Mouse (Mus musculus) urinary bladder, postnatal 14 days (tissue): Measurements from ENCODE around the gene Serpini1.

ENCODE experiments used
- DNase-seq: peaks from one replicate; pipeline ENCODE4 v3.0.0; 2021; ENCODE audit warnings: low spot score

Gene Serpini1

GRCm38 (mm10) chr3:75557292-75557691 is at the start of gene Serpini1:
Gene Serpini1 (plus strand): TSS chr3:75557547.
- peak; percentile 88 for DNase-seq

DNA sequence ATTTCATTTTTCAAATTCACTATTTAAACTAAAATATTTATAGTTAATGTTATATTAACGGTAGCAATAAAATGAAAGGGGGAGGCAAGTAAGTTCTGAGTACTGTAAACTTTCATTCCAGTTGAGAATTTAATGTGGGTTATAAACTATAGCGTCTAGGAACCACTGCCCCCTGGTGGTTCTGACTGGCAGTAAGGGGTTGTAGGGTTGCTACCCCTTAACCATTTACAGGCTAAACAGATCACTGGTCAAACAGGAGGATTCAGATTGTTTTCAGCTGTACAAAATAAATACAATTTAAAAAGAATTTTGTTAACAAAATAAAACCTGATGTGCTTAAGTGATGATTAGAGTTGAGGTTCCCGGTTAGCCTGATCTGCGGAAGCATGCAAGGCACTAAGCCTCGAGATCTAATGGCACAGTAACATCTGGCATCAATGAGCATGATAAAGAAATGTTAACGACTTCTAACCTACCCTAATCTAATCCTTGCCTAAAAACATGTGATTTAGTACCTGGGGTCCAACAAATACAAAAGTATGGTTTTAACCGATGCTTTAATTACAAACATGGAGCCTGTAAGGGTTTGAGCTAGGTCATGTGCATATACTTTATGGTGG is 39.6 kb upstream of the Serpini1 start:
- DNase-seq: peak; percentile 39

GRCm38 (mm10) chr3:75521314-75521713 is 36.0 kb upstream of the Serpini1 start:
- no peak for DNase-seq

GRCm38 (mm10) chr3:75522527-75522926 is 34.8 kb upstream of the Serpini1 start:
- DNase-seq: no peak

DNA sequence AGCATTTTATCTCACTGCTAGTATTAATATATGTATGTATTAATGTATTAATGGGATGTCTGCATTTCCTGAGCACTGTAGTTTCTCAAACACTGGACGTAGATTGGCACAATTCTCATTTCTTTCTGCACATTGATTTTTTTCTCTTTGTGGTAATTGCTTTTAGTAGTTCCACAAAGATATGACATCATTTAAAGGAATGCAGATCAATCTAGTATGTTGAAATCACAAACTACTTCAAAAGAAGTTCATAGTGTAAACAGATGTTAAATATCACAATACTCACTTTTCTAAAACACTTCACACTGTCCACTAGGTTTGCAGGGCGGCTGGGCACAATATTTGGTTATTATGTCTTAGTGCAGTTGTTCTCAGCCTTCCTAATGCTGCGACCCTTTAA is 26.3 kb upstream of the Serpini1 start:
- DNase-seq: no peak

DNA sequence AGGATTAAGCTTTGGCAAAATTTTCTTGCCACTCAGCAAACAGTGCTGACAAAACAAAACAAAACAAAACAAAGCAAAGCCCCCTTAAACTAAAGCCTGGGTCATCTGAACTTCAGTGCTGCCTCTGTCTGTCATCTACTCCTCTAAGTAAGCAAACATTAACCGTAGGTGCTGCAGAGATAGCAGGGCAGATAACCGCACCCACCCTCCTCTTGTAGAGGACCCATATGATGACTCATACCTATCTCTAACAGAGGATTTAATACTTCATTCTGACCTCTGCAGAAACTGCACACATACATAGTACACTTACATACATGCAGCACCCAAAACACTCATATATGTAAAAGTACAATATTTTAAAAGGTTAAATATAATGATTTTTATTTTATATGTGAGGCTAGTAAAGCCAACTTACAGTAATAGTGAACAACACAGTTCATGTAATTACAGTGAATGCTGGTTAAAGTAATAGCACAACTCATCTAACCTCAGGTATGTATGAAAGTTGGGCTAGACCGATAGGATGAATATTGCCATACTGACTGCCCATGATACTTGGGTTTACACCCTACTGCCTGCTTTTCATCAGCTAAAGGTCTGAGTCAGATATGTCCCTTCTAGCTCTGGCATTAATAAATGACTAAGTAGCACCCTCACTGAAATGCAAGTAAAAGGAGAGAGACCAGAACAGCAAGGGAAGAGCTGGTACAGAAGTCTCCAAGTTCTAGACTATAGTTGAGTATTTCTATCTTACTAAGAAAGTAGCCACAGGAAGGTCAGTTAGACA is 23.1 kb upstream of the Serpini1 start:
- DNase-seq: no peak

- no peak for DNase-seq
Observed at GRCm38 (mm10) chr3:75541259-75541658, 16.1 kb upstream of the Serpini1 start.

GRCm38 (mm10) chr3:75542852-75543251 is 14.5 kb upstream of the Serpini1 start:
- no peak for DNase-seq

DNA sequence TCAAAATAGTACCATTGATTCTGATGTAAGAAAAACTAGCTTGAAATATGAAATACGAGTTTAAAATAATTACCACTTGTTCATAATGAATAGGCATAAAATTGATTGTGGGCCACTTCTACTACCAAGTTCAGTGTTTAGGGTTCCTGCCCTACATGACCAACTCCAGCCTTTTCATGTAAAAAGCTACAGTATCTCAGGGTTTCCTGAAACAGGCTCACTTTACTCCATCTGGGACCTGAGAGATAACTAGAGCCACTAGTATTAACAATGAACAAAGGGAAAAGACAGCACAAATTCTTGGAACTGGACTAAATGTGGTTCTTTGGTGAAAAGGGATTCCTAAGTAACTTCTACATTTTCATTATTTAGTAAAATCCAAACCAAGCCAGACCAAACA is 13.1 kb upstream of the Serpini1 start:
- no peak for DNase-seq

- no peak for DNase-seq
Observed at GRCm38 (mm10) chr3:75551248-75551647, 6.1 kb upstream of the Serpini1 start.

DNA sequence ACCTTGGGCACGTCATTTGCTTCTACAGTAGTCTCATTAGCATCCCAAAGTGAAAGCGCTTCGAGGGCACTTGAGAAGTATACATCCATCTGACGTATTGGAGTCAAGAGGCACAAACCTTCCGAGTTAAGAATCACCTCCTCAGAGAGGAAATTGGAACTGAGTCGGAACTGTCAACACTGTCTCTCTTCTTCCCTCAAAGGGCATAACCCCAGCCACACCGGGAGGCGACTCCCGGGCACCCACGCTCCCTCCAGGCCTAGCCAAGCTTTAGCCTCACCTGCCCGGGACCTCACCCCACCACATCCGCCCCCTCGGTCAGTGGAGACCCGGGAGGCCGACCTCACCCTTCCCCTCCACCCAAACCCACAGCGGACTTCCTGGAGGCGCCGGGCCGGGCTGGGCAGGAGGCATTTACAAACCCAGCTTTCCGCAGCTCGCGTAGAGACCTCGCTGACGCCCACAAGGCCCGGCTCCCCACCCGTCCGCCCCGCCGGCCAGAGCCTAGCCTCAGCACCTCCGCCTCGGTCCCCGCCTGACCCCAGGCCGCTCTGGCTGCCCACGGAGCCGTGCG is 1.1 kb upstream of the Serpini1 start:
- no peak for DNase-seq

DNA sequence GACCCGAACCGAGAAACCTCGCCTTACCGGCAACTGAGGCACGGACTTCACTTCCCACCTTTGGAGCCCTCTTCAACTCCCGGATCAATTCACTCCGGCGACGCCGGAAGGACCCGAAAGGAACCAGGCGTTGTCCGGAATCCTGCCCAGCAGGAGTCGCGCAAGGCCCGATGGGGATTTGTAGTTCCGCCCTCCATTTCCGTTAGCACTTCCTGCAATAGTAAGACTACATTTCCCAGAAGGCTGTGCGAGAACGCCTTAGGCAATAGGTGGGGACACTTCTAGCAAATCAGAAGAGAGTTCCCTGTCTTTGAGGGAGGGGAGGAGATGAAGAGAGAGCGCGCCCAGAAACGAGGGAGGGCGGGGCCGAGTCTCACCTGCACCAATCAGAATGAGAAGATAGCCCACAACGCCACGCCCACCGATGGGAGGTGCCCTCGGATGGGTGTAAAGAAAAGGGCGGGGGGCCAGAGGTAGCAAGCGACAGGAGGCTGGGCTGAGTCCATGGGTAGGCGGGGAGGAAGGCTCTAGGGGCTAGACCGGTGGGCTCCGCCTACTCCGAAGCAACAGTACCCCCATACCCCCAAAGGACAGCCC is 554 bp upstream of the Serpini1 start, which contains the start of gene Pdcd10:
TSS of gene Pdcd10 (minus strand) at position 162 of the 597 bp plus-strand sequence.
- peak; percentile 99 for DNase-seq

DNA sequence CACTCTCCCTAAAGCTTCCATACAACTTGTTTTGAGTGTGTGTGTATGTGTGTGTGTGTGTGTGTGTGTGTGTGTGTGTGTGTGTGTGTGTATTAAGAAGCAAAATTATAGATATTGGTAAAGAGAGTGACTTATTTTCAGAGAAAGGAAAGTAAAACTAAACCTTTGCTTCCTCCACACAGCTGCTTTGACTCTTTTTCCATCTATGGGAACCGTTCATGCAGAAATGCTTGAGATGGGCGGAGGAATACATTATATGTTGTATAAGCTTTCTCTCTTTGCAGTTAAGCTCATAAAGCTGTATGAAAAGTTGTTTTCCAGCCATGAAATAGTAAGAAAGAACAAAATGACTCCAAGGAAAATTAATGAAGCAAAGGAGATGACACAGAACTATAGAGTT is 16.7 kb downstream of the Serpini1 start:
- no peak for DNase-seq

DNA sequence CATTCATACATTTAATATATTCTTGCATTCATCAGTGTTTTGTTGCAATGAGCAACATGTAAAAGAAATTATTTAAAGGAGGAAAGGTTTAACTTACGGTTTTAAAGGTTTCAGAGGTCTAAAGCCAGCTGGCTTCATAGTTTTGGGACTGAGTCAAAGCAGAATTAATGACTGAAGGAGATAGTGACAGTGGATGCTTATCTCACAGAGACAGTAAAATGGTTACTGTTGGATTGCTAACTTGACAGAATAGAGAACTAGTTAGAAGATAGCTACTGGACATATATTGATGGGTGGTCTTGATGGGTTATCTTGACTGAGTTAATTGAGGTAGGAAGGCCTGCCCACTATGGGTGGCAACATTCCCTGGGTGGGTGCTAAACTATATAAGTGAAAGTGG is 18.2 kb downstream of the Serpini1 start:
- DNase-seq: no peak

DNA sequence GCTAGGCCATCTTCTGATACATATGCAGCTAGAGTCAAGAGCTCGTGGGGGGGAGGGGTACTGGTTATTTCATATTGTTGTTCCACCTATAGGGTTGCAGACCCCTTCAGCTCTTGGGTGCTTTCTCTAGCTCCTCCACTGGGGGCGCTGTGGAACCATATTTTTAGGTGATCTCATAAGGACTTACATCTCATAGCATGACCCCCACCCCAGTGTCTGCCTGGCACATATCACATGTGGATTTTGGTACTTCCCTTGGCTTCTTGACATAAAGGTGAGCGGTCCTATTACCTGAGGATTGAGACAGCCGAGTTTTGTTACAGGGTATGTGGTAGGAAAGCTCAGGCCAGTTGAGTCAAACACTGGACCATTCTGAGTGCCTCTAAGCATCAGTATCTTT is 22.0 kb downstream of the Serpini1 start:
- peak; percentile 6 for DNase-seq

GRCm38 (mm10) chr3:75583293-75583692 is 25.9 kb downstream of the Serpini1 start:
- no peak for DNase-seq

DNA sequence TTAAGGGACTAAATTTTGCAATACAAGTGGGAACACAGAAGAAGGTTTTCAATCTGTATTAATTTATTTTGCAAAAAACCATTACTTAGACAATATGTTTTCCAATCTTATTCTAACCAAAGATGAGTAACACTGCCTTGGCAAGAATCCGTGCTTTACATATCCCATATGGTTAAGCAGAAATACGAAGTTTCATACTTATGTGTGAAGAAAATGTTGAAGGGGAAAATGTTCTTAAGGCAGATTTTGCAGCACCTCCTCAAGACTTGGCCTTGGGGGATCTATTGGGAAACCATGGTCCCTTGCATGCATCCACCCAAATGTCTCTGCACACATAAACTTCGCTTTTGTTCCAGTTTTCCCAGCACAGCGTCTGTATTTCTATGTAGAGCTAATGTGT is 27.6 kb downstream of the Serpini1 start:
- DNase-seq: no peak

- peak; percentile 44 for DNase-seq
Observed at GRCm38 (mm10) chr3:75611019-75611418, 53.7 kb downstream of the Serpini1 start.

DNA sequence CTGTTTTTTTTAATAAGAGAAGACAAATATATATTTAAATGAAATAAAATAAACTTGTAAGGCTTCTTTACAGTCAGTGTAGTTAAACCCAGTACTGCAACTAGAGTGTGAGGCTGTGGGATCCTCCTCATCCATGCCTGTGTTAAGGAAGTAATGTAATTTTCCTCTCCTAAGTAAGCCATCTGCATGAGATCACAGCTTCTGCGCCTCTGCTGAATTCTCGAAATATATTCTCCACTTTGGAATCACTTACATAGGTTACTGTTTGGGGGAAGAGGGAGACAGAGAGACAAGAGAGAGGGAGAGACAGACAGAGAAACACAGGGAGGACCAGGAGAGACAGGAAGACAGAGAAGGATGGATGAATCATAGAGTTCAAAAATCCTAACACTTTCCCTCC is 67.3 kb downstream of the Serpini1 start:
- no peak for DNase-seq

- no peak for DNase-seq
Observed at GRCm38 (mm10) chr3:75630988-75631615, 73.8 kb downstream of the Serpini1 start.

GRCm38 (mm10) chr3:75633221-75633620 is 75.9 kb downstream of the Serpini1 start:
- DNase-seq: no peak

DNA sequence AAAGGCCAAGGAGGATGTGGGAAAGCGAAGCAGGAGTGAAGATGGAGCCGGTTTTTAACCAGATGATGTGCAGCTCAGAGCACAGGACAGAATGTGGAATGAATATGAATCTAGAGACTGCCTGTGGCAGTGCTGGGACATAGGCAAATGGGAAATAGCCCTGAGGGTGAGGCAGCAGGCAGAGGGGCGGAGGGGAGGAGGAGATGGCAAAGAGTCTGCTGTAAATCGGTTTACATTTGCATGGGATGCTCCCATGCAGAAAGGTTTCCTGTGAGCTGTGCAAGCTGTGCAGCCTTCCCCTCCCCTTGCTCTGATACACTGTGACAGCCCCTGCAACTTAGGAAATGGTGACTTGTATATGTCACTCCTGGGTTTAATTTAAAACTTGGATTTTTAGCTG is 76.3 kb downstream of the Serpini1 start:
- no peak for DNase-seq
